Mouse (Mus musculus) thymus, postnatal 10 days (tissue): Measurements from ENCODE around the gene Cox6b1.

Source experiments
- DNase-seq, 2 experiments: peaks; one replicate each; pipeline ENCODE4 v3.0.0; 2021; ENCODE audit warnings: low spot score in 2 of 2

Gene Cox6b1

GRCm38 (mm10) chr7:30586455-30587020, 39.4 kb downstream of the Cox6b1 start:
- no peak for DNase-seq

GRCm38 (mm10) chr7:30585170-30585569, 40.8 kb downstream of the Cox6b1 start:
- no peak for DNase-seq

- DNase-seq: no peak
Observed at GRCm38 (mm10) chr7:30584339-30584738, 41.6 kb downstream of the Cox6b1 start.

- DNase-seq: no peak
Observed at GRCm38 (mm10) chr7:30581547-30581946, 44.4 kb downstream of the Cox6b1 start.

GRCm38 (mm10) chr7:30579950-30580349, 46.0 kb downstream of the Cox6b1 start:
- no peak for DNase-seq

- DNase-seq: no peak
Observed at GRCm38 (mm10) chr7:30572969-30573368, 53.0 kb downstream of the Cox6b1 start.

- DNase-seq: no peak
Observed at GRCm38 (mm10) chr7:30572389-30572788, 53.6 kb downstream of the Cox6b1 start.

- DNase-seq: no peak
Observed at GRCm38 (mm10) chr7:30567555-30567954, 58.4 kb downstream of the Cox6b1 start.
